Mouse (Mus musculus) CH12.LX (cell line): ENCODE results near the gene Eri3. TPM values are rescaled to one million over a fixed set of nuclear protein-coding genes. Genes with fewer than 3 reads are reported as not detected.

Experiments used
- DNase-seq: peaks from one replicate; pipeline ENCODE4 v3.0.0-alpha.2; 2013; ENCODE audit errors: extremely low read depth
- H3K27ac ChIP-seq: 2 replicates; pipeline ENCODE4 v1.5.1; 2012; ENCODE audit warnings: low read depth, mild to moderate bottlenecking, control low read depth, moderate library complexity; ENCODE audit not compliant: insufficient read depth
- H3K27me3 ChIP-seq: replicated peaks from 2 replicates; pipeline ENCODE3; 2012; ENCODE audit warnings: inconsistent platforms
- H3K36me3 ChIP-seq, 2 experiments: replicated peaks in 1 of 2; 2 replicates each; pipeline versions ENCODE3 to v1.6.1; 2012; ENCODE audit warnings: inconsistent platforms in 1 of 2, low read length in 1 of 2, mild to moderate bottlenecking in 1 of 2, mixed read lengths in 1 of 2, moderate library complexity in 1 of 2; ENCODE audit not compliant: control insufficient read depth in 1 of 2, insufficient read depth in 1 of 2
- H3K4me1 ChIP-seq, 2 experiments: 2 replicates each; pipeline ENCODE4 v1.6.1; 2012; ENCODE audit warnings: inconsistent platforms in 1 of 2, moderate library complexity in 1 of 2; ENCODE audit not compliant: insufficient read depth in 2 of 2, control insufficient read depth in 1 of 2
- H3K4me2 ChIP-seq: 2 replicates; pipeline ENCODE4 v1.6.1; 2012; ENCODE audit warnings: low read depth, mild to moderate bottlenecking, control low read depth; ENCODE audit not compliant: poor library complexity, insufficient read depth, severe bottlenecking
- H3K4me3 ChIP-seq, 3 experiments: fragments of 150-350 bp in 1 of 3; sonication (generic) in 1 of 3; replicated peaks in 1 of 3; 2 replicates each; pipeline versions ENCODE3 to v1.5.1; 2011 to 2012; ENCODE audit warnings: low read depth in 2 of 3, low read length in 2 of 3, mild to moderate bottlenecking in 2 of 3, moderate library complexity in 2 of 3, control low read depth in 1 of 3, improper control_type of control experiment in 1 of 3, inconsistent platforms in 1 of 3, mixed read lengths in 1 of 3; ENCODE audit not compliant: poor library complexity in 1 of 3
- H3K79me2 ChIP-seq: replicated peaks from 2 replicates; pipeline ENCODE4 v1.6.1; 2012; ENCODE audit warnings: mild to moderate bottlenecking, moderate library complexity; ENCODE audit not compliant: control insufficient read depth, poor library complexity, insufficient read depth, severe bottlenecking; ENCODE audit errors: extremely low read depth
- H3K9ac ChIP-seq: 2 replicates; pipeline ENCODE4 v1.6.1; 2012; ENCODE audit warnings: low read depth, mild to moderate bottlenecking, control low read depth, moderate library complexity; ENCODE audit not compliant: insufficient read depth
- H3K9me3 ChIP-seq: replicated peaks from 2 replicates; pipeline ENCODE3; 2012; ENCODE audit warnings: low read length, inconsistent platforms, mixed read lengths
- CHD2 ChIP-seq: IDR thresholded peaks from 2 replicates; pipeline ENCODE4 v1.6.1; 2011; ENCODE audit warnings: low read length, improper control_type of control experiment
- ELF1 ChIP-seq: IDR thresholded peaks from 2 replicates; pipeline ENCODE4 v1.6.1; 2014; ENCODE audit warnings: low read depth, mild to moderate bottlenecking, inconsistent platforms, low read length, improper control_type of control experiment
- ETS1 ChIP-seq: conservative IDR thresholded peaks from 2 replicates; pipeline ENCODE4 v1.6.1; 2012; ENCODE audit warnings: low read depth, mild to moderate bottlenecking, inconsistent platforms, low read length, improper control_type of control experiment, moderate library complexity
- JUN ChIP-seq: IDR thresholded peaks from 2 replicates; pipeline ENCODE4 v1.6.1; 2011; ENCODE audit warnings: low read depth, mild to moderate bottlenecking, low read length, improper control_type of control experiment, moderate library complexity; ENCODE audit not compliant: insufficient read depth
- KAT2A ChIP-seq: IDR thresholded peaks from 2 replicates; pipeline ENCODE4 v1.6.1; 2012; ENCODE audit warnings: low read length, improper control_type of control experiment, inconsistent platforms; ENCODE audit not compliant: insufficient replicate concordance
- MAX ChIP-seq: IDR thresholded peaks from 2 replicates; pipeline ENCODE4 v1.6.1; 2011; ENCODE audit warnings: low read length, improper control_type of control experiment
- MYC ChIP-seq: IDR thresholded peaks from 2 replicates; pipeline ENCODE4 v1.6.1; 2011; ENCODE audit warnings: low read depth, mild to moderate bottlenecking, improper control_type of control experiment, low read length
- NELFE ChIP-seq: IDR thresholded peaks from 2 replicates; pipeline ENCODE4 v1.6.1; 2011; ENCODE audit warnings: low read depth, low read length, improper control_type of control experiment
- POLR2A ChIP-seq: IDR thresholded peaks from 2 replicates; pipeline ENCODE4 v1.6.1; 2011; ENCODE audit warnings: low read depth, mild to moderate bottlenecking, improper control_type of control experiment, low read length
- POLR2AphosphoS2 ChIP-seq: IDR thresholded peaks from 2 replicates; pipeline ENCODE4 v1.6.1; 2011; ENCODE audit warnings: low read depth, low read length, improper control_type of control experiment
- RAD21 ChIP-seq: IDR thresholded peaks from 2 replicates; pipeline ENCODE4 v1.6.1; 2011; ENCODE audit warnings: low read depth, mild to moderate bottlenecking, low read length, improper control_type of control experiment, moderate library complexity
- SMC3 ChIP-seq: IDR thresholded peaks from 2 replicates; pipeline ENCODE4 v1.6.1; 2011; ENCODE audit warnings: low read depth, low read length, improper control_type of control experiment
- TBP ChIP-seq: conservative IDR thresholded peaks from 2 replicates; pipeline ENCODE4 v1.6.1; 2011; ENCODE audit warnings: low read depth, low read length, improper control_type of control experiment
- USF1 ChIP-seq: IDR thresholded peaks from 2 replicates; pipeline ENCODE4 v1.6.1; 2014; ENCODE audit warnings: low read depth, mild to moderate bottlenecking, inconsistent platforms, low read length, improper control_type of control experiment
- ZC3H11A ChIP-seq: IDR thresholded peaks from 2 replicates; pipeline ENCODE4 v1.6.1; 2012; ENCODE audit warnings: low read depth, mild to moderate bottlenecking, inconsistent platforms, low read length, improper control_type of control experiment
- ZKSCAN1 ChIP-seq: IDR thresholded peaks from 2 replicates; pipeline ENCODE4 v1.6.1; 2012; ENCODE audit warnings: low read depth, inconsistent platforms, low read length, improper control_type of control experiment, borderline replicate concordance
- dilution Hi-C: fragments of 300-500 bp; cut with MboI; formaldehyde crosslinking; loops from 2 replicates; pipeline ENCODE4 v1.14.3; 2020; ENCODE audit warnings: low sequenced_read_pairs; ENCODE audit not compliant: extremely low pct_unique_long_range_greater_than_20kb, extremely low pct_ligation_motif_present
- in situ Hi-C: fragments of 300-500 bp; cut with MboI; formaldehyde crosslinking; loops from 3 replicates; pipeline ENCODE4 v1.14.3; 2019; ENCODE audit warnings: low sequenced_read_pairs, low pct_ligation_motif_present, low pct_unique_long_range_greater_than_20kb, mixed read lengths
- polyA plus RNA-seq: library from polyadenylated mRNA; unstranded; fragments of >175 nt; gene quantifications from 2 replicates; pipeline ENCODE4 v1.2.1, GENCODE M21; 2012; ENCODE audit warnings: low read depth; ENCODE audit not compliant: insufficient read length
- total RNA-seq, 2 experiments: library from RNA; depleted of rRNA; stranded (reverse); fragments of 300-350 nt in 1 of 2; fragments of >200 nt in 1 of 2; gene quantifications; 2 replicates each; pipeline ENCODE4 v1.2.3; 2012 to 2014

Eri3 gene
- total and polyA plus RNA-seq, 3 experiments = 31.2 to 38.0 (median 31.9) TPM

GRCm38 (mm10) chr4:117556372-117556771 is 6.2 kb downstream of the Eri3 start:
- H3K27ac ChIP-seq = no peak overlapping the region
- dilution Hi-C loops = no loop called here

GRCm38 (mm10) chr4:117557068-117557645 is 7.0 kb downstream of the Eri3 start:
- Histone ChIP-seq H3K27me3 (no peaks in the 10 kb centered on the region), H3K4me3 (no peak overlapping the region), H3K4me1 (peaks cover 0 to 40% of the 10 kb centered on the region in 2 experiments; a peak in 2 of 4 replicates), H3K27ac (no peak overlapping the region), H3K9me3 (no peaks in the 10 kb centered on the region), H3K9ac (no peak overlapping the region), H3K4me2 (no peak overlapping the region), H3K79me2 (no peaks in the 10 kb centered on the region), H3K36me3 (peaks cover 0 to 42% of the 10 kb centered on the region in 2 experiments)
- TF ChIP-seq SMC3 = no peak
- TF ChIP-seq CHD2 = no peak
- TF ChIP-seq JUN = no peak
- TF ChIP-seq ZC3H11A = no peak
- no peak for TF ChIP-seq KAT2A
- TF ChIP-seq NELFE = no peak
- no peak for TF ChIP-seq TBP
- no peak for TF ChIP-seq RAD21
- dilution Hi-C loops (no loop called here), in situ Hi-C loops (no loop called here)
- no peak for DNase-seq

More at GRCm38 (mm10) chr4:117556372-117556771, 6.2 kb downstream of the Eri3 start:
- no peaks in the 10 kb centered on the region for H3K79me2 ChIP-seq
- TF ChIP-seq JUN = no peak
- TF ChIP-seq MAX = no peak
- no peak for TF ChIP-seq MYC
- no peak for TF ChIP-seq USF1
- TF ChIP-seq ZKSCAN1 = no peak
- no peak for TF ChIP-seq ETS1
- TF ChIP-seq TBP = no peak
- TF ChIP-seq POLR2A = no peak
- TF ChIP-seq POLR2AphosphoS2 = no peak
- no peak for TF ChIP-seq ELF1
- TF ChIP-seq, all 38 proteins: peak for 0
- no peak overlapping the region for H3K4me2 ChIP-seq
- H3K9me3 ChIP-seq = no peaks in the 10 kb centered on the region
- no peak overlapping the region for H3K9ac ChIP-seq
- H3K4me3 ChIP-seq = no peak overlapping the region
- no peaks in the 10 kb centered on the region for H3K27me3 ChIP-seq
- H3K4me1 ChIP-seq = peaks cover 0 to 48% of the 10 kb centered on the region in 2 experiments; a peak in 2 of 4 replicates
- peaks cover 0 to 38% of the 10 kb centered on the region in 2 experiments for H3K36me3 ChIP-seq
- in situ Hi-C loops = no loop called here
- DNase-seq = no peak
